Mouse (Mus musculus) NIH3T3 (cell line): ENCODE measurements at regions not wholly inside any gene's neighbourhood (a gene's known extent, or its start where the extent isn't known, plus 50 kb on each side); places are given as distances from the start of the nearest gene placed in this dataset.
A peak's percentile ranks its signal among the peaks of the same experiment; 100 is the strongest.

ENCODE experiments used
- DNase-seq: peaks from one replicate; pipeline ENCODE4 v3.0.0-alpha.2; 2012; ENCODE audit warnings: low read depth

- DNase-seq, result no peak
Observed at GRCm38 (mm10) chr4:53386309-53386708, 53.9 kb upstream of the Slc44a1 start.

DNA sequence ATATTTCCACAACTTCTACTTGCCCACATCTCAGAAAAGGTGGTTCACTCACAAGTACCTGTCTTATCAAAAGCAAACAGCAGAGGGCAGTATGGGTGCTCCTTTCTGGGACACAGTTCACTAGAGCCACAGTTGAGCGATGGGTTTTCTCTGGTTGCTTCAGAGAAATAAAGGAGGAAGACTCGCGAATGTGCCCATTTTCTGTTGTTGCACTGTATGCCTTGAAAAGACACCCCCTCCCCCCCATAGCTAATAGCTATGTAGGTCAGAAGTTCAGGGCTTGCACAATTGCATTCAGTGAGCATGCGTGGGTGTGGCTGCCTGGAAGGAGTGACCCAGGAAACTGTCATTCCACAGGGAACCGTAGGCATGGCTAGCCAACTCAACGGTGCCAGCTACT, 55.5 kb upstream of the Slc44a1 start:
- peak; percentile 90 for DNase-seq

DNA sequence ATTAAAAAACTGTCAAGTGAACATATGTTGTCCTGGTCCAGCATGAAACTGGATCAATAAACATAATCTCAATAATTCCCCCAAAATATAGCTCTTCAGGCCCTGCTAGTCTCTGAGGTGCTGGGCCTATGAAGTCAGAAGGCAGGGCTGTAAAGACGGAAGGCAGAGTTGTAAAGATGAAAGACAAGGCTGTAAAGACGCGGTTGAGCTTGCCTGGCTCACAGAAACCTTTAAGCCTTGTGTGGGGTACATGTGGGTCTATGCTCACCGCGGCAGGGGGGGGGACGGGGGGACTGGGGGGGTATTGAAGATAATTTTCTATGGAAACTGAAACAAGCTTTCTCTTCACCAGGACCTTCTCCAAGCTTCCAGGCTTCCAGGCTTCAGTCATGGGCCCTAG, 56.1 kb upstream of the Slc44a1 start:
- no peak for DNase-seq

- DNase-seq, result no peak
Observed at GRCm38 (mm10) chr4:53382012-53382411, 58.2 kb upstream of the Slc44a1 start.

DNA sequence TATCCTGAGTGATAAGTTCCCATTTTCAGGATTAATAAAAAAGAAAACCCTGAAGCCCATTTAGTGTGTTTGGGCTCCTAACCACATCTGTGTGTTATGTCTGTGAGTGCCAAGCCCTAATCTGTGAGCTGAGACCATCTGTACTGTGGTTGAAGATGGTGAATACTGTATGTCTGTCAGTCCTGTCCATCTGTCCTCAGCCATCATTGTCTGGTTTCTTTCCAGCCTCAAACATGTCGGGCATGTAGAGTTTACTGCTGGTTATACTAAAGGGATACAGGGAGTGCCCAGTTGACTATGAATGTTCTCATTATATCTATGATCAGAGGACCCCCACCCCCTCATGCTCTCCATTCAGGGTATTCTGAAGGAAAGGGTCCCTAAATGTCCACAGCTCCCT, 60.4 kb upstream of the Slc44a1 start:
- DNase-seq, result no peak

DNA sequence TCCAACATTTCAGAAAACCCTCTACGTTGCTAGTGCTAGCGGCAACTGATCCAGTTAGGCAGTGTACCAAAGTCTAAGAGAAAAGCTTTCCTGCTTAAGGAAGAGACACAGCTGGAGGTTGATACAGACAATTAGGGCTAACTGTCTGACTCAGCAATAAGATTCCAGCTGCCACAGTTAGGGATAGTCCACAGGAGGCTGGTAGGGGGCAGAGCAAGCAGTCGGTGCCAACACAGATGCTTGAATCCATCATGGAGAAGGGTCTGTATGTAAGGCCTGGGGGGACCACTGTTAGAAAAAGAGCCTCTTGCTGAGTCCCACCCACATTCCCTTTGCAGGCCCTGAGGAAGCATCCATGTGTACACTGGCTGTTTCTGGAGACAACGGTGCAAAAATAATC, 63.2 kb upstream of the Slc44a1 start:
- DNase-seq, result no peak

GRCm38 (mm10) chr4:53356374-53356773, 83.8 kb upstream of the Slc44a1 start:
- DNase-seq, result peak; percentile 20

DNA sequence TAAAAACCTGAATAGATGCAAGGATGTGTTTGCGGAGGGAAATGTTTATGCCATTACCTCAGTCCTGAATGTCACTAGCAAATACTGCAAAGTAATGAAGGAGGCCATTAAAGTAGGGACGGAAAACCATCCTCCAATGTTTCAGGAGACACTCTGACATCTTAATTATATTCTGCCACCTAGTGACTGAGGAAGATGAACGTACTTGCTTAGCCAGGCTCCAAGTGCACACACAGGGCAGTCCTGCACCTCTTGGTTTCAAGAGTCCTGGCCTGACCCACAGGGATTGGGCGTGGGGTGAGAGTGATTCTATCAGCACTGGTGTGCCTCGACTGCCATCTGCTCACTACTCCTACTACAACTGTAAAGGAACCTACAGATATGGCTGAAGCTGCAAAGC, 85.3 kb upstream of the Slc44a1 start:
- peak; percentile 49 for DNase-seq

DNA sequence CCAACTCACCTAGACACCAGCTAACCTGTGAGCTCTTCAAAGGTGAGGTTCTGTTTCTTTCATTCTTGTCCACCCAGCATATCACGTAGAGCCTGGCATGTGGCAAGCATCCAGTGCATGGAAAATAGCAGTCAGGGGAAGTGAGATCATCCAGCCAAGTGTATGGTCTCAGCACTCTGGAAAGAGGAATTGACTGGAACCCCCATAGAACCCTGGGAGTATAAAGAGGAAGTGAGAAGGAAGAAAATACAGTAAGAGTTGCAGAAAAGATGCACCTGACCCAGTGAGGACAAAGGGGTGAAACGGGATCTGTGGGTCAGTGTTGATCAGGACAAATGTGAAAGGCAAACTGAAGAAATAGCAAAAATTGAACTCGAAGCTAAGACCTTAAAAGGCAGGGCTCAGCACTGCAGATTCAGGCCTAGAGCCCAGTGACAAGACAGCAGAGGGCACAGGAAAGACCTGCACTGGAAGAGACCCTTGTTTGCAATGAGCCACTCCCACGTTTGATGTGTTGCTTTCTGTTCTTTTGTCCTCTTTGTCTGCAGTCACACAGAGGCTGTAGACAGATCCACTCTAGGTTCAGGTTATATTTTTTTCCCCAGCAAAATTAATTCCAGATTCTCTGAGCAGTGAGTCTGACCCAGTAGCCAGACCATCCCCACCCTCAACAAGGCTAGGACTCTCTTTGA, 86.7 kb upstream of the Slc44a1 start:
- DNase-seq, result no peak

DNA sequence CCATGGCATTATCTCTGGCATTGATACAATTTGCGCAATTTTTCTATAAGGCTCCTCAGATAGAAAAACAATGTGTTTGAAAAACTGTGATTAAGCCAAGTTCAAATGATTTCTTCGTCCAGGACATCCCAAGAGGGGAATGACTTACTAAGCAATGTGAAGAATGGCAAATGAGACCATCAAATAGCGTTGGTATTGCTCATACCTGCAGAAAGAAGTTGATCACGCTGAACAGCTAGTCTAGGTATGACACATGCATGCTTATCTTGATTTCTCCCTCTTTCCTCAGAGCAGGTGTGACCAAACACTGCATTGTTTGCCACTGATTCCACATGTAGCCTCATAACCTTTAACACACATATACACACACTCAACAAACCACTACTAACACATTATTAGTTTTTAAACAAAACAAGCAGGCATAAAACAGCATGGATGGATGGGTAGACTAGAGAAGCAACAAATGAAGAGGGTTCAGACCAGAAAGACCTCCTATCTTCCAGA, 89.1 kb upstream of the Slc44a1 start:
- DNase-seq, result no peak

- DNase-seq, result no peak
Observed at GRCm38 (mm10) chr4:53345346-53345745, 94.9 kb upstream of the Slc44a1 start.

DNA sequence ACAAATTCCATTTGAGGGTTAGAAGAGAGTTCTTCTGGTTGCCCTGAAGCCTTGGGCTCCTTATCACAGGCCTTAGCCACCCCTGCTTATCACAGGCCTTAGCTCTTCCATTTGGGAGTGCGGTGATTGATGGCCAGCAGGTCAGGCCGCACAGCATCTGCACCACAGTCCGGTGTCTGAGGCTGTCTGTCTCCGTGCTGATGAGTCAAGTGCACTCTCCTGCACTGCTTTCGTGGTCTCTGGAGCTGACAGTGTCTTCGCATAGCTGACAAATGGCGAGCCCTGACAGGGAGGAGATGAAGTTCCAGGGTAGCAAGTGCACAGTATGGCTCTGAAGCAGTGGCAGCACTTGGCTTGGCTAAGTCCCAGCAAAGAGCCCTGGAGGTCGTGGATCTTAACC, 95.7 kb upstream of the Slc44a1 start:
- no peak for DNase-seq

DNA sequence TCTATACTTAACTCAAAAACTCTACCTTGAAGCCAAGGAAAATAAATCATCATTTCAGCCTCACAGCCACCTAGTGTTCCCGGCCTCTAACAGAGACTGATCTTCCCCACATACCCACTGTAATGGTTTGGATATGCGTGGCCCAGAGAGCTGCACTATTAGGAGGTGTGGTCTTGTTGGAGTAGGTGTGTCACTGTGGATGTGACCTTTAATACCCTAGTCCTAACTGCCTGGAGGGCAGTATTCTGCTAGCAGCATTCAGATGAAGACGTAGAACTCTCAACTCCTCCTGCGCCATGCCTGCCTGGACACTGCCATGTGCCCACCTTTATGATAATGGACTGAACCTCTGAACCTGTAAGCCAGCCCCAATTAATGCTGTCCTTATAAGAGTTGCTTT, 99.0 kb upstream of the Slc44a1 start:
- no peak for DNase-seq

DNA sequence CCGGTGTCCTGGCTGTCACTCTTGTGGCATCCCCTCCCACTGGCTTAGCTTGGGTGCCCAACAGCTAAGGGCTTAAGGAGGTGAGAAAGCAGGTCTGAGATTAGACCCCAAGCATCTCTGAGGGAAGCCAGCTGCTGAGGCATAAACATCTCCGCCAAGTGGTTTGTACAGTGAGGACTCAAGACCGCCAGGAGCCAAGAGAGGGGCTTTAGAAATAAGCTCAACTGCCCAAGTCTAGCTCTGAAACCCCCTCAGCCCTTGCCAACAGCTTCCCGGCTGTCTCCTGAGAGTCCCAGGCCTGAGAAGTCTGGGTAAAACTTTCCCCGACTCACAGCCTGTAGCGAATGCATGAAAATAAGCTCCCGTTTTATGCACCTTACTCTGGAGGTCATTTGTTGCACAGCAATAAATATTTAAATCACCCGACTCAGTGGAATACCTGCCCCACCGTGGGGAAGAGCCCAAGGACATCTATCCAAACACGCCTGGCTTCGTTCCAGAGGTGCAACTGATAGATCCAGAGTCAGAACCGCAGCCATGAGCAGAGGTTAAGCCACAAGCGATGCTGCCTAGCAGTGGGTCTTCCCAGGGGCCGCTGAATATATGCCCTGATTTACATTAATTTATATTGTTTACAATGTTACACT, 100.1 kb upstream of the Slc44a1 start:
- no peak for DNase-seq

GRCm38 (mm10) chr4:53339125-53340020, 100.8 kb upstream of the Slc44a1 start:
- DNase-seq, result no peak

DNA sequence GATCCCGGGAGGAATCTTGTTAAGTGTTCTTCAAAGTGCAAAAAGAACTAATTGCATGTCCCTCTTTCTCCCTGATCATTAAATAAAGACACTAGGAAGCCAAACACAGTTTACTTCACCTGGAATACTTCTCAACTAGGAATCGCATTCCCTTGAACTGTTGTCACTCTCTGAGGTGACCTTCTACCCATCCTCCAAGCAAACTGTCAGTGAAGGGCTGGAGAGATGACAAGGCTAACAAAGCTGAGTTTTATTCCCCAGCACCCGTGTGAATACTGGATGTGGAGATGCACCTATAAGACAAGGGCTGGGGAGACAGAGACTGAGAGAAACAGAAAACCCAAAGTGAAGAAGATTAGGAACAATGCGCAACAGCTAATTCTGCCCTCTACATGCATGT, 101.7 kb upstream of the Slc44a1 start:
- no peak for DNase-seq

DNA sequence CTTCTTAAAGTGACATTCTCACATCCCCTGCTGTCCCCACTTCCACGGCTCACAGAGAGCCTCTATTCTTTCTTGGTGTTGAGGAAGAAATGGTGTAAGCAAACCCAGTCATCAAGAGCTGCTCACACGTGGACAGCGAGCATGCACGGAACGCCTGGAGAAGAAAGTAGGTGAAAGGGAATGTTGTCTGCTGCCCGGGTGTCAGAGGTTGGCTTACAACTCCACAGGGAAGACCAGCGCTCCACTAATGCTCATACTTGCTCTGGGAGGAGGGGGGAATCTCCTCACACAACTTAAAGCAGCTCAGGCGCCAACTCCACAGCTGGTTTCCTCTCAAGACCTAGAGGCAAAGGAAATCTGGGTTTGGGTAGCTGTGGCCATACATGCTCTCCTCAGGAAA, 102.4 kb upstream of the Slc44a1 start:
- no peak for DNase-seq

- peak; percentile 51 for DNase-seq
Observed at GRCm38 (mm10) chr4:53327382-53328165, 112.6 kb upstream of the Slc44a1 start.

GRCm38 (mm10) chr4:53323838-53324237, 116.4 kb upstream of the Slc44a1 start:
- DNase-seq, result no peak

DNA sequence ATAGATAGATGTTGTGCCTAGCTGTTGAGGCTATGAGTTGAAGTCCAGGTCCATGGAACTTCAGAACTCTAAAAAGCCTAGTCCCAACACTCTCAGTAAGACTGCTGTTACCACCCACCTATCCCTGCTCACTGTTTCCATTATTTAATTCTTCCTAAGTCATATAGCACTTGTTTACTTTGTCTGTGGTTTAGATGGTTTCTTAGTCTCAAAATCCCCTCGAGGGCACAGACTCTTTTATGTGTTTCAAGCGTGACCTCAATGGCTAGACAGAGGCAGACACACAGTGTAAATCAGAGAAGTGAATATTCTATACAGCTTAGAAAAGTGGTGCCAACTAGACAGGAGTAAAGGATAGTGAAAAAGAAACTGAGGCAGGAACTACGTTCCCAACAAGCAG, 117.0 kb upstream of the Slc44a1 start:
- no peak for DNase-seq

DNA sequence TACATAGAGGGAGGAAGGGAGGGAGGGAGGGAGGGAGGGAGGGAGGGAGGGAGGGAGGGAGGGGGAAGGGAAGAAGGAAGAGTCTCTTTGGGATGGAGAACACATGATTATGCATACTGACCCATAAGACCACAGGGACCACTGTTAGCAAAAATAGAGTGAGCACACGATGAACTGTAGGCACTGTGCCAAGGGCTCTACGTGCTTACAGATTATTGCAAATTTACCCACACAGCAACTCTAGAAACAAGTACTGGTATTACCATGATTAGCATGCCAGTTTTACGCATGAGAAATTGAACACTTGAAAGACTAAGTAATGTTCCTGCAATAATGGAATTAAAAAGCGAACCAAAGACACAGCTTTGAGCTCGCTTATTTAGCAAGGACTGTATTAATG, 117.7 kb upstream of the Slc44a1 start:
- DNase-seq, result no peak
